Mouse (Mus musculus) brown adipose tissue, adult 24 weeks (tissue): Measurements from ENCODE around the gene Aldh4a1. TPM values are rescaled to one million over a fixed set of nuclear protein-coding genes. Genes with fewer than 3 reads are reported as not detected.

Source experiments
- H3K27ac ChIP-seq: fragments of 200-500 bp; replicated peaks from 2 replicates; pipeline ENCODE4 v1.5.1; 2012; ENCODE audit warnings: low read depth, mild to moderate bottlenecking, low read length
- H3K4me1 ChIP-seq: fragments of 200-500 bp; 2 replicates; pipeline ENCODE4 v1.6.1; 2012; ENCODE audit warnings: low read length, mixed read lengths; ENCODE audit not compliant: control insufficient read depth, insufficient read depth, insufficient read length
- H3K4me3 ChIP-seq: fragments of 200-500 bp; 2 replicates; pipeline ENCODE4 v1.5.1; 2012; ENCODE audit warnings: low read depth, mild to moderate bottlenecking, low read length, moderate library complexity; ENCODE audit not compliant: insufficient read depth
- polyA plus RNA-seq: library from polyadenylated mRNA; stranded (reverse); fragments of >200 nt; gene quantifications from 2 replicates; pipeline ENCODE4 v1.2.4, GENCODE M21; 2012; ENCODE audit not compliant: missing spikeins, insufficient read depth, insufficient read length

Gene Aldh4a1
- polyA plus RNA-seq, 1 experiment = 72.9 TPM

- Histone ChIP-seq H3K4me3 (no peak overlapping the region), H3K4me1 (peaks cover 2% of the 10 kb centered on the region), H3K27ac (no peak overlapping the region)
Observed at GRCm38 (mm10) chr4:139627361-139627760, 4.7 kb downstream of the Aldh4a1 start.

- H3K4me3 ChIP-seq = no peak overlapping the region
- no peak overlapping the region for H3K27ac ChIP-seq
- H3K4me1 ChIP-seq = no peaks in the 10 kb centered on the region; the same call in 1 of the 2 replicates
Observed at GRCm38 (mm10) chr4:139630171-139630570, 7.5 kb downstream of the Aldh4a1 start.

- H3K4me1 ChIP-seq = no peaks in the 10 kb centered on the region; the same call in 1 of the 2 replicates
Observed at GRCm38 (mm10) chr4:139631141-139631540, 8.5 kb downstream of the Aldh4a1 start.

GRCm38 (mm10) chr4:139631569-139632253 lies 9.0 kb downstream of the Aldh4a1 start:
- Histone ChIP-seq H3K4me1 (no peaks in the 10 kb centered on the region; the same call in 1 of the 2 replicates), H3K4me3 (no peak overlapping the region), H3K27ac (no peak overlapping the region)

More at GRCm38 (mm10) chr4:139631141-139631540, 8.5 kb downstream of the Aldh4a1 start:
- no peak overlapping the region for H3K27ac ChIP-seq
- H3K4me3 ChIP-seq = no peak overlapping the region

GRCm38 (mm10) chr4:139632254-139632580 lies 9.6 kb downstream of the Aldh4a1 start:
- Histone ChIP-seq H3K27ac (no peak overlapping the region), H3K4me3 (no peak overlapping the region), H3K4me1 (no peaks in the 10 kb centered on the region; the same call in 1 of the 2 replicates)

- Histone ChIP-seq H3K4me1 (no peaks in the 10 kb centered on the region; the same call in 1 of the 2 replicates), H3K4me3 (no peak overlapping the region), H3K27ac (no peak overlapping the region)
Observed at GRCm38 (mm10) chr4:139636373-139636772, 13.7 kb downstream of the Aldh4a1 start.

GRCm38 (mm10) chr4:139637847-139638246 lies 15.2 kb downstream of the Aldh4a1 start:
- H3K4me1 ChIP-seq = no peaks in the 10 kb centered on the region

GRCm38 (mm10) chr4:139638356-139638755 lies 15.7 kb downstream of the Aldh4a1 start:
- no peaks in the 10 kb centered on the region for H3K4me1 ChIP-seq
- no peak overlapping the region for H3K4me3 ChIP-seq
- no peak overlapping the region for H3K27ac ChIP-seq

More at GRCm38 (mm10) chr4:139637847-139638246, 15.2 kb downstream of the Aldh4a1 start:
- no peak overlapping the region for H3K27ac ChIP-seq
- no peak overlapping the region for H3K4me3 ChIP-seq

- Histone ChIP-seq H3K4me3 (no peak overlapping the region), H3K27ac (no peak overlapping the region), H3K4me1 (no peaks in the 10 kb centered on the region)
Observed at GRCm38 (mm10) chr4:139639801-139640200, 17.1 kb downstream of the Aldh4a1 start.

- Histone ChIP-seq H3K4me1 (no peaks in the 10 kb centered on the region), H3K4me3 (no peak overlapping the region), H3K27ac (no peak overlapping the region)
Observed at GRCm38 (mm10) chr4:139640333-139640732, 17.7 kb downstream of the Aldh4a1 start.

GRCm38 (mm10) chr4:139640775-139641174 lies 18.1 kb downstream of the Aldh4a1 start:
- H3K4me3 ChIP-seq = no peak overlapping the region
- H3K27ac ChIP-seq = no peak overlapping the region
- H3K4me1 ChIP-seq = no peaks in the 10 kb centered on the region

- Histone ChIP-seq H3K4me3 (no peak overlapping the region), H3K4me1 (no peaks in the 10 kb centered on the region), H3K27ac (no peak overlapping the region)
Observed at GRCm38 (mm10) chr4:139641829-139642425, 19.3 kb downstream of the Aldh4a1 start.

GRCm38 (mm10) chr4:139643972-139644371 lies 21.3 kb downstream of the Aldh4a1 start:
- Histone ChIP-seq H3K4me1 (no peaks in the 10 kb centered on the region), H3K4me3 (no peak overlapping the region), H3K27ac (no peak overlapping the region)

- Histone ChIP-seq H3K4me3 (no peak overlapping the region), H3K4me1 (no peaks in the 10 kb centered on the region), H3K27ac (no peak overlapping the region)
Observed at GRCm38 (mm10) chr4:139646916-139647315, 24.2 kb downstream of the Aldh4a1 start.

GRCm38 (mm10) chr4:139650086-139650743 lies 27.5 kb downstream of the Aldh4a1 start:
- Histone ChIP-seq H3K27ac (no peak overlapping the region), H3K4me1 (no peaks in the 10 kb centered on the region), H3K4me3 (no peak overlapping the region)
